Mouse (Mus musculus) midbrain, embryonic 16.5 days (tissue): ENCODE results near the gene Atmin. TPM values are rescaled to one million over a fixed set of nuclear protein-coding genes. Genes with fewer than 3 reads are reported as not detected.

ENCODE experiments used
- ATAC-seq: fragments of 200-750 bp; cut with Nextera tagmentation; 2 replicates; pipeline ENCODE4 v1.8.0; 2017; ENCODE audit warnings: moderate TSS enrichment
- H3K27ac ChIP-seq: fragments of 300-500 bp; sonication (generic); 2 replicates; pipeline ENCODE4 v1.5.1; 2014; ENCODE audit warnings: mild to moderate bottlenecking, low read length, mixed read lengths
- H3K27me3 ChIP-seq: fragments of 300-500 bp; sonication (generic); 2 replicates; pipeline ENCODE4 v1.6.1; 2014; ENCODE audit warnings: low read depth, low read length, mixed read lengths; ENCODE audit not compliant: control insufficient read depth, insufficient read depth
- H3K36me3 ChIP-seq: fragments of 300-500 bp; sonication (generic); 2 replicates; pipeline ENCODE4 v1.6.1; 2014; ENCODE audit warnings: mild to moderate bottlenecking, low read length, moderate library complexity, mixed read lengths; ENCODE audit not compliant: control insufficient read depth, insufficient read depth
- H3K4me1 ChIP-seq: fragments of 300-500 bp; sonication (generic); 2 replicates; pipeline ENCODE4 v1.6.1; 2014; ENCODE audit warnings: mild to moderate bottlenecking, low read length, mixed read lengths; ENCODE audit not compliant: control insufficient read depth, insufficient read depth
- H3K4me2 ChIP-seq: fragments of 300-500 bp; sonication (generic); 2 replicates; pipeline ENCODE4 v1.6.1; 2014; ENCODE audit warnings: mild to moderate bottlenecking, low read length, mixed read lengths
- H3K4me3 ChIP-seq: fragments of 300-500 bp; sonication (generic); 2 replicates; pipeline ENCODE4 v1.5.1; 2014; ENCODE audit warnings: low read depth, mild to moderate bottlenecking, low read length, moderate library complexity, mixed read lengths
- H3K9ac ChIP-seq: fragments of 300-500 bp; sonication (generic); 2 replicates; pipeline ENCODE4 v1.6.1; 2014; ENCODE audit warnings: low read depth, low read length, mixed read lengths
- H3K9me3 ChIP-seq: fragments of 300-500 bp; sonication (generic); replicated peaks from 2 replicates; pipeline ENCODE4 v1.6.1; 2014; ENCODE audit warnings: mild to moderate bottlenecking, low read length, mixed read lengths; ENCODE audit not compliant: control insufficient read depth, poor library complexity, severe bottlenecking
- WGBS: fragments of 180-500 bp; shearing (Covaris S2); extraction: QIAGEN DNeasy Blood & Tissue Kit; methylation state at CpG from one replicate; pipeline ENCODE4 v1.1.7; 2014; 5-methylcytosine and 5-hydroxymethylcytosine counted together
- polyA plus RNA-seq: library from polyadenylated mRNA; unstranded; fragments of >200 nt; fragmentation: Nextera tagmentation; extraction: Ambion mirVana; gene quantifications from 2 replicates; pipeline ENCODE4 v1.2.1, GENCODE M21; 2015

Atmin gene
- polyA plus RNA-seq, 1 experiment from 2014 or later: 20.4 TPM

- H3K4me3 ChIP-seq: no peak overlapping the region
- H3K9me3 ChIP-seq: no peaks in the 10 kb centered on the region
- no peaks in the 10 kb centered on the region for H3K27me3 ChIP-seq
- H3K4me2 ChIP-seq: no peak overlapping the region
- no peaks in the 10 kb centered on the region; the same call in 1 of the 2 replicates for H3K36me3 ChIP-seq
- WGBS: 68% methylated on average over 5 of the region's 5 CpGs
- H3K9ac ChIP-seq: no peak overlapping the region
- peaks cover 6% of the 10 kb centered on the region for H3K4me1 ChIP-seq
- no peak overlapping the region for H3K27ac ChIP-seq
- ATAC-seq: no peak
Measured at GRCm38 (mm10) chr8:116975606-116976005, 32.4 kb downstream of the Atmin start.

DNA sequence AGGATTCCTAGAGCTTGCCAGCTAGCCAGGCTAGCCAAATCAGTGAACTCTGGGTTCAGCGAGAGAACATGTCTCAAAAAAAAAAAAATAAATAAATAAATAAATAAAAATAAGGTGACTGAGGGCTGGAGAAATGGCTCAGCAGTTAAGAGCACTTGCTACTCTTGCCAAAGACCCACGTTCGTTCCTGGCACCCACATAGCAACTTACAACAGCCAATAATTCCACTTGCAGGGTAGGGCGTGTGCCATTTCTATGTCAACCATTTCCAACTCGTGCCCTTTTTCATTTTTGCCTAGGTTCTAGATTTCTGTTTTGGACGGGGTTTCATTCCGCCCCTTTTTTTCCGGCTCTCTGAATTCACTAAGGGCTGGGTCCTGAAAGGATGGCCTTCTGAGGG, 34.9 kb downstream of the Atmin start:
- Histone ChIP-seq H3K4me2 (peak overlapping the region; percentile 87), H3K27ac (peak overlapping the region; percentile 72)
- 30% methylated on average over 8 of the region's 8 CpGs for WGBS

GRCm38 (mm10) chr8:116978631-116979256, 35.6 kb downstream of the Atmin start, which contains the start of gene 1700030J22Rik:
Gene 1700030J22Rik, minus strand, starts transcription at chr8:116978959.
- H3K4me3 ChIP-seq: peak within 1 kb of the TSS; percentile 84
- no peaks in the 10 kb centered on the region for H3K9me3 ChIP-seq
- H3K27me3 ChIP-seq: no peaks in the 10 kb centered on the region
- H3K27ac ChIP-seq: peak within 1 kb of the TSS; percentile 72
- peak within 1 kb of the TSS; percentile 87 for H3K4me2 ChIP-seq
- H3K9ac ChIP-seq: peak within 1 kb of the TSS; percentile 63
- WGBS: under 1% methylated on average over 46 of the region's 46 CpGs
- H3K4me1 ChIP-seq: peaks cover 6% of the 10 kb centered on the region
- H3K36me3 ChIP-seq: 0 out of 2 replicates have a peak, but pooled peaks cover 5% of the 10 kb centered on the region
- ATAC-seq: peak; percentile 99

More for the DNA sequence above, 34.9 kb downstream of the Atmin start:
- no peaks in the 10 kb centered on the region for H3K36me3 ChIP-seq
- peak overlapping the region; percentile 63 for H3K9ac ChIP-seq
- no peaks in the 10 kb centered on the region for H3K9me3 ChIP-seq
- no peak for ATAC-seq
- no peaks in the 10 kb centered on the region for H3K27me3 ChIP-seq
- peak overlapping the region; percentile 84 for H3K4me3 ChIP-seq
- peaks cover 6% of the 10 kb centered on the region for H3K4me1 ChIP-seq

- Histone ChIP-seq H3K36me3 (0 out of 2 replicates have a peak, but pooled peaks cover 5% of the 10 kb centered on the region), H3K4me1 (peaks cover 6% of the 10 kb centered on the region), H3K27ac (no peak overlapping the region), H3K4me3 (no peak overlapping the region), H3K4me2 (no peak overlapping the region), H3K9me3 (no peaks in the 10 kb centered on the region), H3K27me3 (no peaks in the 10 kb centered on the region), H3K9ac (no peak overlapping the region)
- no peak for ATAC-seq
- 12% methylated on average over 4 of the region's 4 CpGs for WGBS
Measured at GRCm38 (mm10) chr8:116980117-116980516, 36.9 kb downstream of the Atmin start.

- Histone ChIP-seq H3K27me3 (no peaks in the 10 kb centered on the region), H3K4me2 (no peak overlapping the region), H3K4me1 (peaks cover 8% of the 10 kb centered on the region), H3K9me3 (no peaks in the 10 kb centered on the region), H3K9ac (no peak overlapping the region), H3K27ac (no peak overlapping the region), H3K36me3 (no peaks in the 10 kb centered on the region), H3K4me3 (no peak overlapping the region)
- 97% methylated on average over 3 of the region's 3 CpGs for WGBS
- no peak for ATAC-seq
Measured at GRCm38 (mm10) chr8:116989842-116990241, 46.6 kb downstream of the Atmin start.

GRCm38 (mm10) chr8:116991241-116991640, 48.0 kb downstream of the Atmin start:
- Histone ChIP-seq H3K9me3 (no peaks in the 10 kb centered on the region), H3K27me3 (no peaks in the 10 kb centered on the region), H3K36me3 (no peaks in the 10 kb centered on the region), H3K4me2 (no peak overlapping the region), H3K9ac (no peak overlapping the region), H3K4me1 (peaks cover 8% of the 10 kb centered on the region), H3K4me3 (no peak overlapping the region), H3K27ac (no peak overlapping the region)
- WGBS: 65% methylated on average over 8 of the region's 8 CpGs
- ATAC-seq: no peak

GRCm38 (mm10) chr8:116992176-116992971, 49.2 kb downstream of the Atmin start:
- H3K27me3 ChIP-seq: no peaks in the 10 kb centered on the region
- 9% methylated on average over 23 of the region's 23 CpGs for WGBS
- H3K4me2 ChIP-seq: peak overlapping the region; percentile 74
- no peak for ATAC-seq
- peak overlapping the region; percentile 65 for H3K4me3 ChIP-seq
- no peak overlapping the region for H3K27ac ChIP-seq
- H3K9ac ChIP-seq: peak overlapping the region; percentile 68
- peaks cover 8% of the 10 kb centered on the region for H3K4me1 ChIP-seq
- no peaks in the 10 kb centered on the region for H3K36me3 ChIP-seq
- H3K9me3 ChIP-seq: no peaks in the 10 kb centered on the region

DNA sequence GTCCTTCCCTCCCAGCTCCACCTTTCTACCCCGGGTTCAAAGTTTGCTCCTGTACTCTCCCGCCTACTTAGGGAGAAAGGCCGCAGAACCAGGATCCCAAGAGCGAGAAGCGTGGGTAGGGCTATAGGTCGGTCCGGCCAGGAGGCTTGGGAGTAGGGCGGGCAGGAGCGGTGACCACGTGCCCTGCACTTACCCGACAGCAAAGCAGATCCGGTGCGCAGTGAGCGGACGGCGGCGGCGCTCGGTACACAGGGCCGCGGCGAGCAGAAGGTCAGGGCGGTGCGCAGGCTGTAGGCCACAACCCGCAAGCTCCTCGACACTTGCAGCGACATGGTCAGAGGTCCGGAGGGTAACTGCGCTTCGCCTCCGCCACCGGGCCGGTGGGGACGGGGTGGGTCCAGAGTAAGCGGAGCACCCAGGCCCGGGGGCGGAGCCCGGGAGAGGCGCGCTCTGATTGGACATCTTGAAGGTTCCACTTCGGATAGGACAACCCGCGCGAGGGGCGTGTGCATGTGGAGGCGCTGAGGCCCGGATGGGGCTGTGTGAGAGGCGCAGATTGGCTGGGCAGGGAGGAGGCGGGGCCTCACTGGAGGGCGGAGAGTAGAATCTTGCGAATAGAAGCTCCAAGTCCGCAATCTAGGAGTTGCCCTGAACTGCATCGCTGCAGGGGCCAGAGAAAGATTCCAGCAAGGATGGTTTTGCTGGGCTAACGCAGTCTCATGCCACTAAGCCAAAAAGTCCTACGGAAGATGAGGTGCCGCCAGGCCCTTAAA, 50.1 kb downstream of the Atmin start, which contains the start of gene Gcsh:
Gene Gcsh, minus strand, starts transcription at position 443 of the 773 bp plus-strand sequence.
- Histone ChIP-seq H3K36me3 (no peaks in the 10 kb centered on the region), H3K27ac (no peak within 1 kb of the TSS), H3K9ac (peak within 1 kb of the TSS; percentile 68), H3K4me3 (peak within 1 kb of the TSS; percentile 65), H3K4me1 (peaks cover 8% of the 10 kb centered on the region), H3K27me3 (no peaks in the 10 kb centered on the region), H3K4me2 (peak within 1 kb of the TSS; percentile 74), H3K9me3 (no peaks in the 10 kb centered on the region)
- WGBS: under 1% methylated on average over 56 of the region's 56 CpGs
- peak; percentile 100 for ATAC-seq
